Mouse (Mus musculus): ENCODE measurements at regions not wholly inside any gene's neighbourhood (a gene's known extent, or its start where the extent isn't known, plus 50 kb on each side); places are given as distances from the start of the nearest gene placed in this dataset.

- in situ Hi-C loops (cut with MboI; ENCODE audit: low pct_ligation_motif_present, low pct_unique_long_range_greater_than_20kb, low sequenced_read_pairs), result no loop called here
- TF ChIP-seq KAT2A (IDR thresholded peaks at IDR 0.05; ENCODE audit: insufficient replicate concordance, low read length) (no peak), MXI1 (IDR thresholded peaks at IDR 0.05; ENCODE audit: low read depth, low read length) (no peak), CHD1 (IDR thresholded peaks at IDR 0.05; ENCODE audit: low read depth, low read length) (no peak), NRF1 (IDR thresholded peaks at IDR 0.05; ENCODE audit: low read depth, low read length) (no peak), EP300 (IDR thresholded peaks at IDR 0.05; ENCODE audit: low read length) (no peak), RCOR1 (conservative IDR thresholded peaks at IDR 0.05; ENCODE audit: low read depth, low read length) (no peak), ELF1 (IDR thresholded peaks at IDR 0.05; ENCODE audit: low read depth, low read length) (no peak), MEF2A (IDR thresholded peaks at IDR 0.05; ENCODE audit: borderline replicate concordance, low read depth, low read length) (no peak)
- dilution Hi-C loops (cut with MboI; ENCODE audit: extremely low pct_ligation_motif_present, extremely low pct_unique_long_range_greater_than_20kb, low sequenced_read_pairs), result no loop called here
Measured at GRCm38 (mm10) chr3:120748513-120748912, 423.0 kb downstream of the Rwdd3 start.

GRCm38 (mm10) chr3:120747678-120748077, 423.8 kb downstream of the Rwdd3 start:
- TF ChIP-seq GABPA (IDR thresholded peaks at IDR 0.05; ENCODE audit: insufficient replicate concordance, low read depth, low read length) (no peak), POLR2AphosphoS2 (IDR thresholded peaks at IDR 0.05; ENCODE audit: low read depth, low read length) (no peak), MAZ (IDR thresholded peaks at IDR 0.05; ENCODE audit: low read depth, low read length) (no peak), TCF12 (IDR thresholded peaks at IDR 0.05; ENCODE audit: low read depth, low read length) (no peak), EP300 (IDR thresholded peaks at IDR 0.05; ENCODE audit: low read length) (no peak), JUND (conservative IDR thresholded peaks at IDR 0.05; ENCODE audit: low read depth, low read length) (no peak), RAD21 (IDR thresholded peaks at IDR 0.05; ENCODE audit: low read depth, low read length) (no peak), IRF4 (IDR thresholded peaks at IDR 0.05; ENCODE audit: low read depth, low read length) (no peak), ETS1 (conservative IDR thresholded peaks at IDR 0.05; ENCODE audit: low read depth, low read length) (no peak), SMC3 (IDR thresholded peaks at IDR 0.05; ENCODE audit: low read depth, low read length) (no peak), CHD1 (IDR thresholded peaks at IDR 0.05; ENCODE audit: low read depth, low read length) (no peak), MEF2A (IDR thresholded peaks at IDR 0.05; ENCODE audit: borderline replicate concordance, low read depth, low read length) (no peak)
- in situ Hi-C loops (cut with MboI; ENCODE audit: low pct_ligation_motif_present, low pct_unique_long_range_greater_than_20kb, low sequenced_read_pairs), result no loop called here
- DNase-seq (ENCODE audit: extremely low read depth), result no peak

More at GRCm38 (mm10) chr3:120748513-120748912, 423.0 kb downstream of the Rwdd3 start:
- H3K36me3 ChIP-seq (replicated peaks in 1 of 2; ENCODE audit: control insufficient read depth in 1 of 2, insufficient read depth in 1 of 2, low read length in 1 of 2), result no peaks in the 10 kb centered on the region
- no peak for DNase-seq (ENCODE audit: extremely low read depth)
- H3K4me1 ChIP-seq (ENCODE audit: control insufficient read depth in 1 of 2, insufficient read depth in 2 of 2), result no peaks in the 10 kb centered on the region
- no peaks in the 10 kb centered on the region for H3K27me3 ChIP-seq (replicated peaks)
- H3K79me2 ChIP-seq (replicated peaks; ENCODE audit: control insufficient read depth, extremely low read depth, insufficient read depth, poor library complexity, severe bottlenecking), result no peaks in the 10 kb centered on the region
- H3K4me2 ChIP-seq (ENCODE audit: insufficient read depth, low read depth, poor library complexity, severe bottlenecking), result no peak overlapping the region
- peaks cover 62% of the 10 kb centered on the region for H3K9me3 ChIP-seq (replicated peaks; ENCODE audit: low read length)
- H3K27ac ChIP-seq (ENCODE audit: insufficient read depth, low read depth), result no peak overlapping the region
- no peak overlapping the region for H3K4me3 ChIP-seq (replicated peaks in 1 of 3; ENCODE audit: low read depth in 2 of 3, low read length in 2 of 3, poor library complexity in 1 of 3)
- H3K9ac ChIP-seq (ENCODE audit: insufficient read depth, low read depth), result no peak overlapping the region

More at GRCm38 (mm10) chr3:120747678-120748077, 423.8 kb downstream of the Rwdd3 start:
- no peak overlapping the region for H3K27ac ChIP-seq (ENCODE audit: insufficient read depth, low read depth)
- H3K4me1 ChIP-seq (ENCODE audit: control insufficient read depth in 1 of 2, insufficient read depth in 2 of 2), result no peaks in the 10 kb centered on the region
- H3K79me2 ChIP-seq (replicated peaks; ENCODE audit: control insufficient read depth, extremely low read depth, insufficient read depth, poor library complexity, severe bottlenecking), result no peaks in the 10 kb centered on the region
- no peaks in the 10 kb centered on the region for H3K36me3 ChIP-seq (replicated peaks in 1 of 2; ENCODE audit: control insufficient read depth in 1 of 2, insufficient read depth in 1 of 2, low read length in 1 of 2)
- H3K4me2 ChIP-seq (ENCODE audit: insufficient read depth, low read depth, poor library complexity, severe bottlenecking), result no peak overlapping the region
- dilution Hi-C loops (cut with MboI; ENCODE audit: extremely low pct_ligation_motif_present, extremely low pct_unique_long_range_greater_than_20kb, low sequenced_read_pairs), result no loop called here
- H3K4me3 ChIP-seq (replicated peaks in 1 of 3; ENCODE audit: low read depth in 2 of 3, low read length in 2 of 3, poor library complexity in 1 of 3), result no peak overlapping the region
- no peak overlapping the region for H3K9ac ChIP-seq (ENCODE audit: insufficient read depth, low read depth)
- peaks cover 65% of the 10 kb centered on the region for H3K9me3 ChIP-seq (replicated peaks; ENCODE audit: low read length)
- H3K27me3 ChIP-seq (replicated peaks), result no peaks in the 10 kb centered on the region
